Mouse (Mus musculus) limb, embryonic 15.5 days (tissue): ENCODE measurements at regions not wholly inside any gene's neighbourhood (a gene's known extent, or its start where the extent isn't known, plus 50 kb on each side); places are given as distances from the start of the nearest gene placed in this dataset.

ENCODE experiments used
- ATAC-seq: fragments of 200-750 bp; cut with Nextera tagmentation; 2 replicates; pipeline ENCODE4 v1.8.0; 2017; ENCODE audit warnings: low read depth, moderate TSS enrichment; ENCODE audit not compliant: insufficient number of reproducible peaks, low FRiP score, low TSS enrichment
- H3K27ac ChIP-seq: fragments of 300-500 bp; sonication (generic); 2 replicates; pipeline ENCODE4 v1.5.1; 2015; ENCODE audit warnings: moderate library complexity, mild to moderate bottlenecking, inconsistent platforms
- H3K27me3 ChIP-seq: fragments of 300-500 bp; sonication (generic); 2 replicates; pipeline ENCODE4 v1.6.1; 2015; ENCODE audit warnings: inconsistent platforms
- H3K36me3 ChIP-seq: fragments of 300-500 bp; sonication (generic); 2 replicates; pipeline ENCODE4 v1.6.1; 2015; ENCODE audit warnings: inconsistent platforms
- H3K4me1 ChIP-seq: fragments of 300-500 bp; sonication (generic); 2 replicates; pipeline ENCODE4 v1.6.1; 2015; ENCODE audit warnings: inconsistent platforms
- H3K4me2 ChIP-seq: fragments of 300-500 bp; sonication (generic); 2 replicates; pipeline ENCODE4 v1.6.1; 2015; ENCODE audit warnings: mild to moderate bottlenecking, inconsistent platforms
- H3K4me3 ChIP-seq: fragments of 300-500 bp; sonication (generic); 2 replicates; pipeline ENCODE4 v1.5.1; 2015; ENCODE audit warnings: mild to moderate bottlenecking, inconsistent platforms
- H3K9ac ChIP-seq: fragments of 300-500 bp; sonication (generic); 2 replicates; pipeline ENCODE4 v1.6.1; 2015; ENCODE audit warnings: inconsistent platforms
- H3K9me3 ChIP-seq: fragments of 300-500 bp; sonication (generic); 2 replicates; pipeline ENCODE4 v1.6.1; 2016; ENCODE audit warnings: inconsistent platforms
- WGBS: fragments of 180-500 bp; shearing (Covaris S2); methylation state at CpG from one replicate; pipeline ENCODE4 v1.1.7; 2015; 5-methylcytosine and 5-hydroxymethylcytosine counted together

GRCm38 (mm10) chr13:48153684-48154413 is 107.2 kb upstream of the Id4 start:
- WGBS, result 74% methylated on average over 7 of the region's 7 CpGs
- no peak for ATAC-seq
- no peaks in the 10 kb centered on the region for H3K27me3 ChIP-seq
- H3K36me3 ChIP-seq, result no peaks in the 10 kb centered on the region
- no peak overlapping the region for H3K27ac ChIP-seq
- no peak overlapping the region for H3K4me3 ChIP-seq
- no peaks in the 10 kb centered on the region for H3K4me1 ChIP-seq
- no peak overlapping the region for H3K4me2 ChIP-seq
- no peaks in the 10 kb centered on the region for H3K9me3 ChIP-seq
- H3K9ac ChIP-seq, result no peak overlapping the region

- Histone ChIP-seq H3K4me2 (no peak overlapping the region), H3K27me3 (no peaks in the 10 kb centered on the region), H3K27ac (no peak overlapping the region), H3K9ac (no peak overlapping the region), H3K9me3 (no peaks in the 10 kb centered on the region), H3K4me3 (no peak overlapping the region), H3K36me3 (no peaks in the 10 kb centered on the region), H3K4me1 (0 out of 2 replicates have a peak, but pooled peaks cover 4% of the 10 kb centered on the region)
- ATAC-seq, result no peak
- 29% methylated on average over 6 of the region's 6 CpGs for WGBS
Measured at GRCm38 (mm10) chr13:48154414-48155105, 106.5 kb upstream of the Id4 start.

- Histone ChIP-seq H3K27me3 (no peaks in the 10 kb centered on the region), H3K4me1 (0 out of 2 replicates have a peak, but pooled peaks cover 4% of the 10 kb centered on the region), H3K9me3 (no peaks in the 10 kb centered on the region), H3K9ac (no peak overlapping the region), H3K36me3 (no peaks in the 10 kb centered on the region), H3K4me3 (no peak overlapping the region), H3K4me2 (no peak overlapping the region), H3K27ac (no peak overlapping the region)
- no peak for ATAC-seq
- WGBS, result 25% methylated on average over 15 of the region's 15 CpGs
Measured at GRCm38 (mm10) chr13:48159020-48159910, 101.8 kb upstream of the Id4 start.

- H3K9me3 ChIP-seq, result no peaks in the 10 kb centered on the region
- WGBS, result 36% methylated on average over 5 of the region's 5 CpGs
- H3K4me1 ChIP-seq, result 0 out of 2 replicates have a peak, but pooled peaks cover 4% of the 10 kb centered on the region
- no peak overlapping the region for H3K9ac ChIP-seq
- no peak overlapping the region for H3K4me2 ChIP-seq
- no peak overlapping the region for H3K27ac ChIP-seq
- no peak overlapping the region for H3K4me3 ChIP-seq
- no peaks in the 10 kb centered on the region for H3K36me3 ChIP-seq
- H3K27me3 ChIP-seq, result no peaks in the 10 kb centered on the region
- ATAC-seq, result no peak
Measured at GRCm38 (mm10) chr13:48160161-48160560, 100.9 kb upstream of the Id4 start.

GRCm38 (mm10) chr13:48161339-48161738 is 99.7 kb upstream of the Id4 start:
- no peaks in the 10 kb centered on the region for H3K9me3 ChIP-seq
- 0 out of 2 replicates have a peak, but pooled peaks cover 4% of the 10 kb centered on the region for H3K4me1 ChIP-seq
- WGBS, result 63% methylated on average over 9 of the region's 9 CpGs
- no peak overlapping the region for H3K4me2 ChIP-seq
- no peaks in the 10 kb centered on the region for H3K36me3 ChIP-seq
- no peak overlapping the region for H3K4me3 ChIP-seq
- H3K27me3 ChIP-seq, result no peaks in the 10 kb centered on the region
- H3K27ac ChIP-seq, result no peak overlapping the region
- H3K9ac ChIP-seq, result no peak overlapping the region
- no peak for ATAC-seq

- H3K36me3 ChIP-seq, result no peaks in the 10 kb centered on the region
- H3K27ac ChIP-seq, result no peak overlapping the region
- no peaks in the 10 kb centered on the region for H3K9me3 ChIP-seq
- H3K4me2 ChIP-seq, result no peak overlapping the region
- no peak overlapping the region for H3K9ac ChIP-seq
- H3K4me1 ChIP-seq, result no peaks in the 10 kb centered on the region
- WGBS, result 88% methylated on average over 6 of the region's 6 CpGs
- H3K27me3 ChIP-seq, result no peaks in the 10 kb centered on the region
- no peak overlapping the region for H3K4me3 ChIP-seq
- ATAC-seq, result no peak
Measured at GRCm38 (mm10) chr13:48164586-48164985, 96.4 kb upstream of the Id4 start.

- no peaks in the 10 kb centered on the region for H3K4me1 ChIP-seq
Measured at GRCm38 (mm10) chr13:48165838-48166237, 95.2 kb upstream of the Id4 start.

GRCm38 (mm10) chr13:48167976-48168375 is 93.1 kb upstream of the Id4 start:
- WGBS, result 48% methylated on average over 8 of the region's 8 CpGs
- H3K27ac ChIP-seq, result no peak overlapping the region

More at GRCm38 (mm10) chr13:48165838-48166237, 95.2 kb upstream of the Id4 start:
- H3K36me3 ChIP-seq, result no peaks in the 10 kb centered on the region
- no peak overlapping the region for H3K27ac ChIP-seq
- 89% methylated on average over 1 of the region's 1 CpGs for WGBS
- ATAC-seq, result no peak
- H3K27me3 ChIP-seq, result no peaks in the 10 kb centered on the region
- no peak overlapping the region for H3K4me2 ChIP-seq
- no peak overlapping the region for H3K9ac ChIP-seq
- H3K9me3 ChIP-seq, result no peaks in the 10 kb centered on the region
- H3K4me3 ChIP-seq, result no peak overlapping the region

GRCm38 (mm10) chr13:48171309-48171953 is 89.6 kb upstream of the Id4 start:
- Histone ChIP-seq H3K4me2 (no peak overlapping the region), H3K9me3 (no peaks in the 10 kb centered on the region), H3K27me3 (no peaks in the 10 kb centered on the region), H3K4me3 (no peak overlapping the region), H3K9ac (no peak overlapping the region), H3K27ac (no peak overlapping the region), H3K36me3 (no peaks in the 10 kb centered on the region), H3K4me1 (no peaks in the 10 kb centered on the region)
- 50% methylated on average over 16 of the region's 16 CpGs for WGBS
- no peak for ATAC-seq

More at GRCm38 (mm10) chr13:48167976-48168375, 93.1 kb upstream of the Id4 start:
- ATAC-seq, result no peak
- Histone ChIP-seq H3K4me1 (no peaks in the 10 kb centered on the region), H3K4me2 (no peak overlapping the region), H3K4me3 (no peak overlapping the region), H3K36me3 (no peaks in the 10 kb centered on the region), H3K9me3 (no peaks in the 10 kb centered on the region), H3K9ac (no peak overlapping the region), H3K27me3 (no peaks in the 10 kb centered on the region)

- WGBS, result 55% methylated on average over 3 of the region's 3 CpGs
- no peak overlapping the region for H3K4me3 ChIP-seq
- H3K27me3 ChIP-seq, result no peaks in the 10 kb centered on the region
- H3K9me3 ChIP-seq, result no peaks in the 10 kb centered on the region
- H3K27ac ChIP-seq, result no peak overlapping the region
- no peak overlapping the region for H3K4me2 ChIP-seq
- H3K36me3 ChIP-seq, result no peaks in the 10 kb centered on the region
- H3K9ac ChIP-seq, result no peak overlapping the region
- ATAC-seq, result no peak
- H3K4me1 ChIP-seq, result no peaks in the 10 kb centered on the region
Measured at GRCm38 (mm10) chr13:48171994-48172393, 89.0 kb upstream of the Id4 start.

- 88% methylated on average over 2 of the region's 2 CpGs for WGBS
- H3K9me3 ChIP-seq, result 0 out of 2 replicates have a peak, but pooled peaks cover 2% of the 10 kb centered on the region
- ATAC-seq, result no peak
Measured at GRCm38 (mm10) chr13:48192476-48192875, 68.6 kb upstream of the Id4 start.

More at GRCm38 (mm10) chr13:48192476-48192875, 68.6 kb upstream of the Id4 start:
- Histone ChIP-seq H3K36me3 (no peaks in the 10 kb centered on the region), H3K9ac (no peak overlapping the region), H3K27me3 (no peaks in the 10 kb centered on the region), H3K4me3 (no peak overlapping the region), H3K27ac (no peak overlapping the region), H3K4me2 (no peak overlapping the region), H3K4me1 (no peaks in the 10 kb centered on the region)
